Mouse (Mus musculus) right cerebral cortex, adult 2 months (tissue): ENCODE data around the gene Pfkl.
"Not testable (repeated sequence)": the region's sequence is repeated elsewhere in the genome, so short reads cannot be mapped to it uniquely, and the experiment has no call there.

ENCODE experiments used
- DNase-seq, 2 experiments: peaks; one replicate each; pipeline ENCODE4 v3.0.0; 2021 to 2022; ENCODE audit warnings: low spot score in 2 of 2

Pfkl gene

GRCm38 (mm10) chr10:78009945-78010293 lies at the start of gene Pfkl:
Pfkl (minus strand) TSS chr10:78010083.
- no peak for DNase-seq

GRCm38 (mm10) chr10:78057056-78057455 lies 47.2 kb upstream of the Pfkl start:
- DNase-seq = no peak

GRCm38 (mm10) chr10:78054633-78055565 lies 45.0 kb upstream of the Pfkl start:
- no peak for DNase-seq

- DNase-seq = no peak
Measured at GRCm38 (mm10) chr10:78049519-78050035, 39.7 kb upstream of the Pfkl start.

- no peak for DNase-seq
Measured at GRCm38 (mm10) chr10:78048061-78048730, 38.3 kb upstream of the Pfkl start.

GRCm38 (mm10) chr10:78046388-78046787 lies 36.5 kb upstream of the Pfkl start:
- DNase-seq = no peak

- DNase-seq = no peak
Measured at GRCm38 (mm10) chr10:78044531-78044930, 34.6 kb upstream of the Pfkl start.

GRCm38 (mm10) chr10:78043406-78043836 lies 33.5 kb upstream of the Pfkl start, which contains the start of gene Aire:
Aire (minus strand) TSS chr10:78043610.
- DNase-seq = peak; percentile 50 to 58

GRCm38 (mm10) chr10:78042697-78043405 lies 33.0 kb upstream of the Pfkl start:
- DNase-seq = peak; percentile 40 to 45

GRCm38 (mm10) chr10:78042096-78042495 lies 32.2 kb upstream of the Pfkl start:
- no peak for DNase-seq

GRCm38 (mm10) chr10:78041647-78042046 lies 31.8 kb upstream of the Pfkl start, which contains the start of gene Dnmt3l:
Dnmt3l (plus strand) TSS chr10:78041947.
- no peak for DNase-seq

- no peak for DNase-seq
Measured at GRCm38 (mm10) chr10:78037139-78037538, 27.3 kb upstream of the Pfkl start.

- DNase-seq = no peak
Measured at GRCm38 (mm10) chr10:78031987-78032386, 22.1 kb upstream of the Pfkl start.

GRCm38 (mm10) chr10:78029080-78029479 lies 19.2 kb upstream of the Pfkl start:
- no peak for DNase-seq

GRCm38 (mm10) chr10:78028129-78028528 lies 18.2 kb upstream of the Pfkl start:
- peak; percentile 73 to 75 for DNase-seq

GRCm38 (mm10) chr10:78025453-78025852 lies 15.6 kb upstream of the Pfkl start:
- not testable (repeated sequence) for DNase-seq

GRCm38 (mm10) chr10:78019984-78020383 lies 10.1 kb upstream of the Pfkl start:
- DNase-seq = not testable (repeated sequence)

GRCm38 (mm10) chr10:78019291-78019690 lies 9.4 kb upstream of the Pfkl start:
- no peak for DNase-seq

- peak; percentile 77 to 80 for DNase-seq
Measured at GRCm38 (mm10) chr10:78018797-78019203, 8.9 kb upstream of the Pfkl start.

- DNase-seq = no peak
Measured at GRCm38 (mm10) chr10:78016366-78016765, 6.5 kb upstream of the Pfkl start.

GRCm38 (mm10) chr10:78015489-78015888 lies 5.6 kb upstream of the Pfkl start:
- no peak for DNase-seq
